Comparison of ENCODE assay signal across 8 mouse cellular contexts in genomic region chr2:3816142-3816609, GRCm38 (mm10).
DNase-seq lines count a peak whose midpoint lies in the region; ATAC-seq and TF ChIP-seq lines count a peak whose summit lies in the region.

No protein-coding gene starts in this region.

- no peaks in the 10 kb centered on the region for H3K27me3 ChIP-seq in heart, adult 2 months (ENCODE audit: control insufficient read depth, insufficient read depth, low read length)
- no peaks in the 10 kb centered on the region for H3K27me3 ChIP-seq in heart, embryonic 11.5 days (ENCODE audit: control insufficient read depth, insufficient read depth, low read length)

- no peaks in the 10 kb centered on the region for H3K9me3 ChIP-seq in heart, embryonic 11.5 days (replicated peaks; ENCODE audit: control insufficient read depth, low read length)

- H3K4me3 ChIP-seq in heart, adult 2 months: no peak overlapping the region
- H3K4me3 ChIP-seq in heart, embryonic 11.5 days (ENCODE audit: low read depth, low read length): no peak overlapping the region

- intact Hi-C loops in heart, adult 2 months (cut with DNase I): loop anchor here (1.0 to 10.0 kb wide), 3 partner anchors 399 to 789 kb away; no protein-coding TSS in a partner anchor
- intact Hi-C loops in heart, postnatal 10 days (cut with DNase I): loop anchor here (2.0 kb wide), 1 partner anchor 677 kb away; no protein-coding TSS in a partner anchor

- no peak for TF ChIP-seq EP300 in heart, adult 2 months (IDR thresholded peaks at IDR 0.05; ENCODE audit: insufficient read depth, low read depth, low read length)

- peak; percentile 65 for TF ChIP-seq CTCF in heart, adult 2 months (IDR thresholded peaks at IDR 0.05)

- no peak overlapping the region for H3K27ac ChIP-seq in heart, adult 2 months
- no peak overlapping the region for H3K27ac ChIP-seq in heart, embryonic 11.5 days (ENCODE audit: low read depth, low read length)

- H3K4me2 ChIP-seq in heart, embryonic 11.5 days: no peak overlapping the region

- no peaks in the 10 kb centered on the region for H3K36me3 ChIP-seq in heart, adult 2 months (ENCODE audit: control insufficient read depth, insufficient read depth, low read length)
- H3K36me3 ChIP-seq in heart, embryonic 11.5 days (ENCODE audit: control insufficient read depth, insufficient read depth, low read length): no peaks in the 10 kb centered on the region

- H3K9ac ChIP-seq in heart, adult 2 months (ENCODE audit: low read depth, low read length): no peak overlapping the region
- no peak overlapping the region for H3K9ac ChIP-seq in heart, embryonic 11.5 days (ENCODE audit: low read depth, low read length)

- no peaks in the 10 kb centered on the region for H3K4me1 ChIP-seq in heart, adult 2 months (ENCODE audit: control insufficient read depth, insufficient read depth, low read length)
- no peaks in the 10 kb centered on the region for H3K4me1 ChIP-seq in heart, embryonic 11.5 days (ENCODE audit: control insufficient read depth, insufficient read depth, low read length)

- TF ChIP-seq POLR2A in heart, adult 2 months (IDR thresholded peaks at IDR 0.05; ENCODE audit: insufficient read depth, low read depth, low read length): no peak

- WGBS in heart, adult 2 months: 56% methylated on average over 6 of the region's 6 CpGs
- WGBS in heart, embryonic 11.5 days (ENCODE audit: insufficient replicate concordance): 72% methylated on average over 6 of the region's 6 CpGs

- peak in 1 of 2 experiments; percentile 12 for DNase-seq in heart, adult 2 months
- peak; percentile 82 for DNase-seq in NIH3T3 (ENCODE audit: low read depth)
- DNase-seq in embryo, embryonic 10.5 days (ENCODE audit: low spot score): peak; percentile 31
- peak; percentile 48 to 60 for DNase-seq in heart, postnatal 10 days
- DNase-seq in left cerebral cortex, adult 18-20 months (ENCODE audit: low spot score in 2 of 2): peak; percentile 67 to 75
- DNase-seq in retina, postnatal 1 day: peak; percentile 58
- DNase-seq in thymus, postnatal 10 days (ENCODE audit: low spot score in 2 of 2): no peak

- no peaks in the 10 kb centered on the region for H3K79me2 ChIP-seq in heart, adult 2 months (replicated peaks; ENCODE audit: control insufficient read depth, insufficient read depth, low read length)

- ATAC-seq in heart, embryonic 11.5 days (replicated peaks; ENCODE audit: insufficient number of reproducible peaks, low FRiP score, low TSS enrichment): no peak

Comparison
In these comparisons a context has a peak if more than half of its experiments do, and no peak if none do; other contexts are left out.
1. DNase-seq: peak in NIH3T3 (single experiment), embryo, embryonic 10.5 days (single experiment), heart, postnatal 10 days (2 of 2), left cerebral cortex, adult 18-20 months (2 of 2) and retina, postnatal 1 day (single experiment); none in thymus, postnatal 10 days (0 of 2).